Mouse (Mus musculus) kidney, adult 2 months (tissue): ENCODE data around the gene Prkcg.

Experiments used
- CTCF ChIP-seq: fragments of 200-500 bp; conservative IDR thresholded peaks from 2 replicates; pipeline ENCODE4 v1.5.1; 2011; ENCODE audit warnings: low read depth, mild to moderate bottlenecking, control low read depth, low read length, moderate library complexity, mixed read lengths; ENCODE audit not compliant: insufficient read depth, insufficient read length
- POLR2A ChIP-seq: fragments of 200-500 bp; IDR thresholded peaks from one replicate; pipeline ENCODE4 v1.6.1; 2011; ENCODE audit warnings: low read depth, low read length, control low read depth

GRCm38 (mm10) chr7:3303276-3303781 is 14.3 kb downstream of the Prkcg start:
- TF ChIP-seq CTCF (no peak), POLR2A (no peak)
